Mouse (Mus musculus): ENCODE results near the gene Gipc2. TPM values are rescaled to one million over a fixed set of nuclear protein-coding genes. Genes with fewer than 3 reads are reported as not detected.
"Not testable (repeated sequence)": the region's sequence is repeated elsewhere in the genome, so short reads cannot be mapped to it uniquely, and the experiment has no call there.

The Gipc2 gene
- polyA plus RNA-seq, 1 experiment: 1.2 TPM

GRCm38 (mm10) chr3:152203996-152204395 is 38.0 kb upstream of the Gipc2 start:
- Histone ChIP-seq H3K4me1 (ENCODE audit: control insufficient read depth, insufficient read depth, low read length) (peaks cover 6% of the 10 kb centered on the region), H3K4me3 (ENCODE audit: insufficient read depth, low read length) (no peak overlapping the region), H3K27ac (ENCODE audit: insufficient read depth, low read depth, low read length) (no peak overlapping the region)
- TF ChIP-seq POLR2A (IDR thresholded peaks at IDR 0.05; ENCODE audit: borderline replicate concordance, low read depth, low read length): no peak
- no peak for TF ChIP-seq CTCF (IDR thresholded peaks at IDR 0.05; ENCODE audit: low read depth, low read length)

- H3K4me3 ChIP-seq (ENCODE audit: insufficient read depth, low read length): no peak overlapping the region
- H3K27ac ChIP-seq (ENCODE audit: insufficient read depth, low read depth, low read length): no peak overlapping the region
- peaks cover 3% of the 10 kb centered on the region for H3K4me1 ChIP-seq (ENCODE audit: control insufficient read depth, insufficient read depth, low read length)
- no peak for TF ChIP-seq CTCF (IDR thresholded peaks at IDR 0.05; ENCODE audit: low read depth, low read length)
- TF ChIP-seq POLR2A (IDR thresholded peaks at IDR 0.05; ENCODE audit: borderline replicate concordance, low read depth, low read length): no peak
These were observed 37.4 kb upstream of the Gipc2 start for GRCm38 (mm10) chr3:152203411-152203810.

GRCm38 (mm10) chr3:152202942-152203341 is 36.9 kb upstream of the Gipc2 start:
- Histone ChIP-seq H3K27ac (ENCODE audit: insufficient read depth, low read depth, low read length) (no peak overlapping the region), H3K4me3 (ENCODE audit: insufficient read depth, low read length) (no peak overlapping the region), H3K4me1 (ENCODE audit: control insufficient read depth, insufficient read depth, low read length) (peaks cover 3% of the 10 kb centered on the region; the same call in 1 of the 2 replicates)
- TF ChIP-seq CTCF (IDR thresholded peaks at IDR 0.05; ENCODE audit: low read depth, low read length) (no peak), POLR2A (IDR thresholded peaks at IDR 0.05; ENCODE audit: borderline replicate concordance, low read depth, low read length) (no peak)

- Histone ChIP-seq H3K27ac (ENCODE audit: insufficient read depth, low read depth, low read length) (no peak overlapping the region), H3K4me1 (ENCODE audit: control insufficient read depth, insufficient read depth, low read length) (no peaks in the 10 kb centered on the region), H3K4me3 (ENCODE audit: insufficient read depth, low read length) (no peak overlapping the region)
- no peak for TF ChIP-seq CTCF (IDR thresholded peaks at IDR 0.05; ENCODE audit: low read depth, low read length)
- TF ChIP-seq POLR2A (IDR thresholded peaks at IDR 0.05; ENCODE audit: borderline replicate concordance, low read depth, low read length): no peak
These were observed 35.6 kb upstream of the Gipc2 start for GRCm38 (mm10) chr3:152201651-152202050.

GRCm38 (mm10) chr3:152201181-152201580 is 35.2 kb upstream of the Gipc2 start:
- no peaks in the 10 kb centered on the region for H3K4me1 ChIP-seq (ENCODE audit: control insufficient read depth, insufficient read depth, low read length)
- TF ChIP-seq CTCF (IDR thresholded peaks at IDR 0.05; ENCODE audit: low read depth, low read length) (no peak), POLR2A (IDR thresholded peaks at IDR 0.05; ENCODE audit: borderline replicate concordance, low read depth, low read length) (no peak)
- H3K4me3 ChIP-seq (ENCODE audit: insufficient read depth, low read length): no peak overlapping the region
- H3K27ac ChIP-seq (ENCODE audit: insufficient read depth, low read depth, low read length): no peak overlapping the region

- peaks cover 2% of the 10 kb centered on the region; the same call in 1 of the 2 replicates for H3K4me1 ChIP-seq (ENCODE audit: control insufficient read depth, insufficient read depth, low read length)
- TF ChIP-seq POLR2A (IDR thresholded peaks at IDR 0.05; ENCODE audit: borderline replicate concordance, low read depth, low read length): no peak
- no peak for TF ChIP-seq CTCF (IDR thresholded peaks at IDR 0.05; ENCODE audit: low read depth, low read length)
- no peak overlapping the region for H3K27ac ChIP-seq (ENCODE audit: insufficient read depth, low read depth, low read length)
- no peak overlapping the region for H3K4me3 ChIP-seq (ENCODE audit: insufficient read depth, low read length)
These were observed 33.1 kb upstream of the Gipc2 start for GRCm38 (mm10) chr3:152199125-152199524.

GRCm38 (mm10) chr3:152197246-152197645 is 31.2 kb upstream of the Gipc2 start:
- not testable (repeated sequence) for H3K27ac ChIP-seq (ENCODE audit: insufficient read depth, low read depth, low read length); H3K4me3 ChIP-seq (ENCODE audit: insufficient read depth, low read length); H3K4me1 ChIP-seq (ENCODE audit: control insufficient read depth, insufficient read depth, low read length)

- Histone ChIP-seq H3K4me3 (ENCODE audit: insufficient read depth, low read length) (peak overlapping the region; percentile 64), H3K27ac (ENCODE audit: insufficient read depth, low read depth, low read length) (peak overlapping the region; percentile 36), H3K4me1 (ENCODE audit: control insufficient read depth, insufficient read depth, low read length) (peaks cover 12% of the 10 kb centered on the region)
- TF ChIP-seq CTCF (IDR thresholded peaks at IDR 0.05; ENCODE audit: low read depth, low read length): no peak
- peak; percentile 58; the same call in 1 of the 2 replicates for TF ChIP-seq POLR2A (IDR thresholded peaks at IDR 0.05; ENCODE audit: borderline replicate concordance, low read depth, low read length)
These were observed 27.6 kb upstream of the Gipc2 start for GRCm38 (mm10) chr3:152193635-152194097.

GRCm38 (mm10) chr3:152193177-152193576 is 27.1 kb upstream of the Gipc2 start:
- no peak for TF ChIP-seq POLR2A (IDR thresholded peaks at IDR 0.05; ENCODE audit: borderline replicate concordance, low read depth, low read length)
- no peak for TF ChIP-seq CTCF (IDR thresholded peaks at IDR 0.05; ENCODE audit: low read depth, low read length)
- peaks cover 14% of the 10 kb centered on the region for H3K4me1 ChIP-seq (ENCODE audit: control insufficient read depth, insufficient read depth, low read length)
- H3K4me3 ChIP-seq (ENCODE audit: insufficient read depth, low read length): peak overlapping the region; percentile 64
- peak overlapping the region; percentile 36 for H3K27ac ChIP-seq (ENCODE audit: insufficient read depth, low read depth, low read length)

GRCm38 (mm10) chr3:152192238-152192931 is 26.4 kb upstream of the Gipc2 start:
- TF ChIP-seq CTCF (IDR thresholded peaks at IDR 0.05; ENCODE audit: low read depth, low read length) (no peak), POLR2A (IDR thresholded peaks at IDR 0.05; ENCODE audit: borderline replicate concordance, low read depth, low read length) (no peak)
- Histone ChIP-seq H3K27ac (ENCODE audit: insufficient read depth, low read depth, low read length) (peak overlapping the region; percentile 58), H3K4me1 (ENCODE audit: control insufficient read depth, insufficient read depth, low read length) (peaks cover 16% of the 10 kb centered on the region), H3K4me3 (ENCODE audit: insufficient read depth, low read length) (peak overlapping the region; percentile 61)

All from bone marrow macrophage, adult 2 months (primary cell).